Mouse (Mus musculus): ENCODE results near the gene Tecta.

Gene Tecta

GRCm38 (mm10) chr9:42387038-42387437 lies 12.7 kb downstream of the Tecta start:
- DNase-seq (ENCODE audit: low read depth) = no peak

GRCm38 (mm10) chr9:42385656-42386055 lies 14.1 kb downstream of the Tecta start:
- DNase-seq (ENCODE audit: low read depth) = no peak

GRCm38 (mm10) chr9:42382628-42383347 lies 16.9 kb downstream of the Tecta start:
- DNase-seq (ENCODE audit: low read depth) = no peak

GRCm38 (mm10) chr9:42382063-42382462 lies 17.7 kb downstream of the Tecta start:
- DNase-seq (ENCODE audit: low read depth) = no peak

- no peak for DNase-seq (ENCODE audit: low read depth)
Observed at GRCm38 (mm10) chr9:42378071-42378470, 21.7 kb downstream of the Tecta start.

GRCm38 (mm10) chr9:42377656-42378055 lies 22.1 kb downstream of the Tecta start:
- no peak for DNase-seq (ENCODE audit: low read depth)

- peak; percentile 20 for DNase-seq (ENCODE audit: low read depth)
Observed at GRCm38 (mm10) chr9:42371670-42372368, 27.9 kb downstream of the Tecta start.

- DNase-seq (ENCODE audit: low read depth) = no peak
Observed at GRCm38 (mm10) chr9:42357585-42357984, 42.1 kb downstream of the Tecta start.

GRCm38 (mm10) chr9:42354871-42355270 lies 44.9 kb downstream of the Tecta start:
- DNase-seq (ENCODE audit: low read depth) = no peak

GRCm38 (mm10) chr9:42349791-42350190 lies 49.9 kb downstream of the Tecta start:
- DNase-seq (ENCODE audit: low read depth) = no peak

GRCm38 (mm10) chr9:42346297-42346696 lies 53.4 kb downstream of the Tecta start:
- DNase-seq (ENCODE audit: low read depth) = no peak

GRCm38 (mm10) chr9:42339151-42339550 lies 60.6 kb downstream of the Tecta start:
- DNase-seq (ENCODE audit: low read depth) = no peak

- DNase-seq (ENCODE audit: low read depth) = no peak
Observed at GRCm38 (mm10) chr9:42337026-42337425, 62.7 kb downstream of the Tecta start.

- DNase-seq (ENCODE audit: low read depth) = no peak
Observed at GRCm38 (mm10) chr9:42336575-42336974, 63.2 kb downstream of the Tecta start.

- no peak for DNase-seq (ENCODE audit: low read depth)
Observed at GRCm38 (mm10) chr9:42334885-42335284, 64.8 kb downstream of the Tecta start.

- no peak for DNase-seq (ENCODE audit: low read depth)
Observed at GRCm38 (mm10) chr9:42332692-42333091, 67.0 kb downstream of the Tecta start.

GRCm38 (mm10) chr9:42331341-42331740 lies 68.4 kb downstream of the Tecta start:
- no peak for DNase-seq (ENCODE audit: low read depth)

- DNase-seq (ENCODE audit: low read depth) = no peak
Observed at GRCm38 (mm10) chr9:42329753-42330152, 70.0 kb downstream of the Tecta start.

GRCm38 (mm10) chr9:42326688-42327440 lies 72.9 kb downstream of the Tecta start:
- DNase-seq (ENCODE audit: low read depth) = no peak

GRCm38 (mm10) chr9:42324640-42325394 lies 74.9 kb downstream of the Tecta start:
- no peak for DNase-seq (ENCODE audit: low read depth)

GRCm38 (mm10) chr9:42323238-42323637 lies 76.5 kb downstream of the Tecta start:
- no peak for DNase-seq (ENCODE audit: low read depth)

- DNase-seq (ENCODE audit: low read depth) = no peak
Observed at GRCm38 (mm10) chr9:42321442-42321841, 78.3 kb downstream of the Tecta start.
